Comparison of ENCODE assay signal across 18 mouse cellular contexts in the genomic region with DNA sequence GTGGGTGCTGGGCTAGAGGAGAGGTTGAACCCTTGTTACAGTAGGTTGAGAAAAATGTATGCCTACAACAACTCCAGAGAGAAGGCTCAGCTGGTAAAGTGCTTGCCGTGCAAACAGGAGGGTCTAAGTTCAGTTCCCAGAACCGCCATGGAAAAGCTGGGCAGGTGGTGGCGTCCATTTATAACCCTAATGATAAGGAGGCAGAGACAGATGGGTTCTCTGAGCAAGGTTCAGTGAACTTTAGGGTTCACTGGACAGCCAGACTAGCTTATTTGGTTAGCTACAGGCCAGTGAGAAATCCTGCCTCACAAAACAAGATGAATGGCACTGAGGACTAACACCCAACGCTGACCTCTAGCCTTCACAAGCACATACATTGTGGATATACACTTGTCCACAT. TPM values are rescaled to one million over a fixed set of nuclear protein-coding genes. Genes with fewer than 3 reads are reported as not detected.
A peak's percentile ranks its signal among the peaks of the same experiment; 100 is the strongest.
DNase-seq lines count a peak whose midpoint lies in the region; ATAC-seq lines count a peak whose summit lies in the region.
"Had no signal": no experiment of that assay in that cellular context is flagged by ENCODE, and none has a peak within 500 bp of the region (broad histone marks: within the 10 kb centered on the region; RNA-seq: fewer than 3 reads in every experiment).

No protein-coding gene starts in this region.

- WGBS in heart, embryonic 10.5 days = 70% methylated on average over 4 of the region's 4 CpGs
- WGBS in intestine, embryonic 16.5 days = 65% methylated on average over 4 of the region's 4 CpGs

- no peaks in the 10 kb centered on the region for H3K9me3 ChIP-seq in heart, embryonic 10.5 days
- no peaks in the 10 kb centered on the region for H3K9me3 ChIP-seq in intestine, embryonic 16.5 days (ENCODE audit: control insufficient read depth, low read length)
- H3K9me3 ChIP-seq: forebrain, embryonic 15.5 days; hindbrain, embryonic 13.5 days; limb, embryonic 12.5 days; midbrain, embryonic 15.5 days; neural tube, embryonic 15.5 days had no signal

- H3K27ac ChIP-seq in heart, embryonic 10.5 days = no peak overlapping the region
- no peak overlapping the region for H3K27ac ChIP-seq in intestine, embryonic 16.5 days (ENCODE audit: low read length)
- H3K27ac ChIP-seq: forebrain, embryonic 15.5 days; hindbrain, embryonic 13.5 days; limb, embryonic 12.5 days; midbrain, embryonic 15.5 days; neural tube, embryonic 15.5 days had no signal

- intact Hi-C loops in heart, postnatal 10 days (cut with DNase I) = loop anchor here (10.0 kb wide), 1 partner anchor 245 kb away; no protein-coding TSS in a partner anchor

- H3K4me2 ChIP-seq in intestine, embryonic 16.5 days (ENCODE audit: low read depth, low read length) = no peak overlapping the region
- H3K4me2 ChIP-seq: forebrain, embryonic 15.5 days; heart, embryonic 11.5 days; hindbrain, embryonic 13.5 days; limb, embryonic 12.5 days; midbrain, embryonic 15.5 days; neural tube, embryonic 15.5 days had no signal

- H3K36me3 ChIP-seq in heart, embryonic 10.5 days = no peaks in the 10 kb centered on the region
- no peaks in the 10 kb centered on the region for H3K36me3 ChIP-seq in intestine, embryonic 16.5 days (ENCODE audit: control insufficient read depth, insufficient read depth, low read length)
- H3K36me3 ChIP-seq: forebrain, embryonic 15.5 days; hindbrain, embryonic 13.5 days; limb, embryonic 12.5 days; midbrain, embryonic 15.5 days; neural tube, embryonic 15.5 days had no signal

- peak; percentile 57 for ATAC-seq in intestine, embryonic 16.5 days
- ATAC-seq: forebrain, embryonic 15.5 days; inflammation-experienced regulatory T-cells, adult 6 months; midbrain, embryonic 15.5 days had no signal

- H3K4me1 ChIP-seq in heart, embryonic 10.5 days = peaks cover 11% of the 10 kb centered on the region; the same call in 1 of the 2 replicates
- 0 out of 2 replicates have a peak, but pooled peaks cover 6% of the 10 kb centered on the region for H3K4me1 ChIP-seq in intestine, embryonic 16.5 days (ENCODE audit: control insufficient read depth, insufficient read depth, low read length)
- H3K4me1 ChIP-seq: limb, embryonic 12.5 days had no signal

- peak; percentile 45 for DNase-seq in heart, embryonic 10.5 days (ENCODE audit: low spot score)
- DNase-seq in heart, postnatal 10 days = no peak
- DNase-seq in testis, postnatal 10 days (ENCODE audit: low spot score) = peak; percentile 19
- no peak for DNase-seq in testis, postnatal 14 days (ENCODE audit: low spot score)
- peak; percentile 42 for DNase-seq in mesoderm, embryonic 11.5 days (ENCODE audit: low read depth, low spot score)
- DNase-seq in left cerebral cortex, adult 8-10 months (ENCODE audit: low spot score in 2 of 2) = no peak
- DNase-seq in cerebellum, adult 9-11 months = no peak
- DNase-seq: cerebellum, adult 2 months; heart, postnatal 14 days; lung, postnatal 14 days had no signal

- H3K27me3 ChIP-seq in heart, embryonic 10.5 days (ENCODE audit: insufficient read depth, poor library complexity, severe bottlenecking) = no peaks in the 10 kb centered on the region
- H3K27me3 ChIP-seq in intestine, embryonic 16.5 days (replicated peaks; ENCODE audit: control insufficient read depth, insufficient read depth, low read length) = 0 out of 2 replicates have a peak, but pooled peaks cover 2% of the 10 kb centered on the region
- H3K27me3 ChIP-seq: forebrain, embryonic 15.5 days; hindbrain, embryonic 13.5 days; limb, embryonic 12.5 days; midbrain, embryonic 15.5 days; neural tube, embryonic 15.5 days had no signal

- H3K9ac ChIP-seq in intestine, embryonic 16.5 days (ENCODE audit: low read depth, low read length) = no peak overlapping the region
- H3K9ac ChIP-seq: forebrain, embryonic 15.5 days; hindbrain, embryonic 13.5 days; limb, embryonic 12.5 days; midbrain, embryonic 15.5 days; neural tube, embryonic 15.5 days had no signal

- H3K4me3 ChIP-seq in heart, embryonic 10.5 days = no peak overlapping the region
- no peak overlapping the region for H3K4me3 ChIP-seq in intestine, embryonic 16.5 days (ENCODE audit: low read length)
- H3K4me3 ChIP-seq: forebrain, embryonic 15.5 days; hindbrain, embryonic 13.5 days; limb, embryonic 12.5 days; midbrain, embryonic 15.5 days; neural tube, embryonic 15.5 days had no signal

RNA-seq across cellular contexts. Expression of gene BC017158, which starts 51.8 kb away (rescaled TPM):
- 20.3 and 25.1 TPM in 2 replicates for polyA plus RNA-seq in heart, embryonic 10.5 days (2016; fragmentation: Nextera tagmentation; extraction: Ambion mirVana)
- 10 to 100 TPM; 10.3 to 10.8 TPM for total RNA-seq in heart, postnatal 10 days (2021)
- 49.6 and 53.4 TPM in 2 replicates for polyA plus RNA-seq in intestine, embryonic 16.5 days (2015; fragmentation: Nextera tagmentation; extraction: Ambion mirVana)
- 10 to 100 TPM; 25.7 to 29.4 (median 28.9) TPM for total RNA-seq in left cerebral cortex, adult 8-10 months (2022)

Comparison
In these comparisons a context has a peak if more than half of its experiments do, and no peak if none do; other contexts are left out.
1. DNase-seq: peak in heart, embryonic 10.5 days (single experiment), testis, postnatal 10 days (single experiment) and mesoderm, embryonic 11.5 days (single experiment); none in heart, postnatal 10 days (0 of 2), testis, postnatal 14 days (single experiment), left cerebral cortex, adult 8-10 months (0 of 2) and cerebellum, adult 9-11 months (single experiment).